Mouse (Mus musculus) layer of hippocampus, postnatal 25 days (tissue): Measurements from ENCODE around the gene Psmc6. TPM values are rescaled to one million over a fixed set of nuclear protein-coding genes. Genes with fewer than 3 reads are reported as not detected.

Experiments used
- DNase-seq, 2 experiments: peaks; one replicate each; pipeline ENCODE4 v3.0.0; 2022; ENCODE audit warnings: mixed read lengths in 2 of 2, low spot score in 1 of 2; ENCODE audit errors: extremely low spot score in 1 of 2
- total RNA-seq, 2 experiments: library from RNA; stranded (reverse); gene quantifications; 2 replicates each; pipeline ENCODE4 v1.2.3; 2021

Psmc6 gene
- 10 to 100 TPM; 94.3 to 95.2 TPM for total RNA-seq

DNA sequence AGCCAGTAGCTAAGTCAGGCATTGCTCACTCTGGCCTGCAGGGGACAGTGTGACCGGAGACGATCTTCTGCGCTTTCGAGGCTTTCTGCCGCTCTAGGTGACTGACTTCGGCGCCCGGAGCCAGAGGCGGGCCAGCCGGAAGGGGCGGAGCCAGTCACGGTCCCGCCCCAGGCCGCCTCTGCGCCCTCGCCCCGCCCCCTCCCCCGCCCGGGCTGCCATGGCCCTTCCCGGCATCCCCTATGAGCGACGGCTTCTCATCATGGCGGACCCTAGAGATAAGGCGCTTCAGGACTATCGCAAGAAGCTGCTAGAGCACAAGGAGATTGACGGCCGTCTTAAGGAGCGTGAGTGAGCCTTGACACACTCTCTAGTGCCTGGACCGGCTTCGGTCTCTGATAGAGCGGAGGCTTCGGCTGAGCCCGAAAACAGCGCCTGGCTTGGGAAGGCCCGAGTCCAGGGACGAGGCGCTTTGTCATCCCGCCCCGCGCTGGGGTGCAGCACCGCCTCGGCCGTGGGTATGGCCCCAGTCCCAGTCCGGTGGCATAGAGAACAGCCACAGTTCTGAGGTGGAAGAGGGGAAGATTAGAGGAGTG, at the start of gene Psmc6:
TSS of gene Psmc6 (plus strand) at position 200 of the 593 bp plus-strand sequence.
- DNase-seq = peak; percentile 72 to 74

DNA sequence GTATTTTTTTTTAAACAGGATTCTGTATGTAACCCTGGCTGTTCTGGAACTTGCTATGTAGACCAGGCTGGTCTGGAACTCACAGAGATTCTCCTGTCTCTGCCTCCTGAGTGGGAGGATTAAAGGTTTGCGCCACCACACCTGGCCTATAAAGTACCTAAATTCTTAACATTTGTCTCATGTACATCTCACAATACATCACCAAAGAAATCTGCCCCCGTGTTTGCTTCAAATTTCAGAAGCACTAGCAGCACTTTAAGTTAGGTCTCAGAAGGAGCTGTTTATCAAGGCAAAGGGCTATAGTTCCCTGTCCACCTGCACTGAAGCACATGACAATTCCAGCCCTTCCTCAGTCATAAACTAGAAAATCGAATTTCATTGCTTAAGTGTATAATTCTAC, 47.5 kb upstream of the Psmc6 start:
- no peak for DNase-seq

- no peak for DNase-seq
These were observed 38.0 kb upstream of the Psmc6 start for GRCm38 (mm10) chr14:45291608-45292007.

- DNase-seq = no peak
These were observed 25.6 kb upstream of the Psmc6 start for GRCm38 (mm10) chr14:45303939-45304338.

GRCm38 (mm10) chr14:45304389-45304788, 25.2 kb upstream of the Psmc6 start:
- no peak for DNase-seq

DNA sequence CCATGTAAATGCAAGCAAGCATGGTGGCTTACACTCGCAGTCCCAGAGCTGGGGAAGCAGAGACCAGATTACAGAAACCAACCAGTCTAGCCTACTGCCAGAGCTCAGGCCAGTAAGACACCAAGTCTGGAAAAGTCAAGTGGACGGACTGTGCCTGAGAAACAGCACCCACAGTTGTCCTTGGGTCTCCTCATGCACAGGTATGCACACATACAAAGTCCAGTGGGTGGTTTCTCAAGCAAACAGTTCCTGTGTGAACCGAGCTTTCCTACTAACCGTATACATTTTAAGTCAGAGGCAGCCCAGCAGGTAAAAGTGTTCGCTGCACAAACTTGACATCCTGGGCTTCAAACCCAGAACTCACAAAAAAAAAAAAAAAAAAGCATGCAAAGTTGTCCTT, 23.7 kb upstream of the Psmc6 start:
- DNase-seq = no peak

DNA sequence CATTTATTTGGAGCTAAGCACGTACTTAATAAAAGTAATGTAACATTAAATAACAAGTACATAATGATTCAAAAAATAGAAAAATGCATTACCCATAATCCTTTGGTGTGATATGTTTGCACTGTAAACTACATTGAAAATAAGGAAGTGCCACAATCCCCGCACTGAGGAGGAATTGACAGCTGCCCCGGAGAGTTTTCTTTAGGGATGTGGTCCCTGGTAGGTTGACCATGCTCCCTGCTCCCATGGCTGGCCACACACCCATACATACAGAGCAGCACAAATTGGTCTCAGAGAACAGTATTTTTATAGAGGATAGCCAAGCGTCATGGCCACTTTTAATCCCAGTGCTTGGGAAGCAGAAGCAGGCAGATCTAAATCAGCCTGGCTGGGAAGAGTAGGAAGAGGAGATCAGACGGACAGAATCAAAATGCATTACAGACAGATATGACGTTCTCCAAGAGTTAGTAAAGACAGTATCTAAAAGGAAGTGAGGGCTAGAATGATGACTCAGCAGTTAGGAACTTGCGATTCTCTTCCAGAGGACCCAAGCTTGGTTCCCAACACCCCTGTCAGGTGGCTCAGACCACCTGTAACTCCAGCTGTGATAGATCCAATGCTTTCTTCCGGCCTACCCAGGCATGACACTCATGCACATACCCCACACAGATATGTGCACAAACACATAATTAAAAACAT, 21.8 kb upstream of the Psmc6 start:
- DNase-seq = no peak

DNA sequence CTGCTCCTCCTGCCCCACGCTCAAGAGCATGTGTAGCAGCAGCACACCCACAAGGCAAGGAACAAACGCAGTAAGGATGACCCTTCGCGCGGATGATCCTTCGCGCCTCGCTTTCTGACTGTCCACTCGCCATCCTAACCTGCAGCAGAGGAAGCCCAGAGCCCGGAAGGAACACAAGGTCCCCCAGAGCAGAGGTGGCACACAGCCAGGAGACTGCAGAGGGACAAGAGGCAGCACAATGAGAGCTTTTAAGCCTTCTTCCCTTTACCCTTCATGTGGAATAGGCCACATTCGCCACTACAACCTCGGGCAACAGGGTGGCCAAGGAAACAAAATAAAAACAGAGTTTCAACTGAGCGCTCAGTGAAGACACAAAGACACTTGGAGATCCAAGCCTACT, 19.9 kb upstream of the Psmc6 start:
- peak in 1 of 2 experiments; percentile 13 for DNase-seq

DNA sequence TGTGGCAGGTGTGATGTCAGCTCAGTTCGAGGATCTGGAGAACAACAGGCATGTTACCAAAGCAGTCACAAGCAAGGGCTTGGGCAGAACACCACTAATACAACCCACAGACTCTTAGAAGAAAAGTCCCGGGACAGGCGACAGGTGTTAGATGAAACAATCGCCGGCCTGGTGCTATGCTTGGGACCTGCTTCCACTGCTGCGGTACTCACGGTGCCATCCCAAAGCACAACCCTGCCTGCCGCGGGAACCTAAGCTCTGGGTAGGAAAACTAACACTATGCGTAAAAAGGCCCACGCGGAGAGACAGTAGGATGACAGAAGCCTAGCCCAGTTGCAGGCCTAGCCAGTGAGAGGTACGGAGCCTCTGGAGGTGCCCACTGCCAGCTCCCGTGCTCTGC, 19.5 kb upstream of the Psmc6 start:
- DNase-seq = no peak

DNA sequence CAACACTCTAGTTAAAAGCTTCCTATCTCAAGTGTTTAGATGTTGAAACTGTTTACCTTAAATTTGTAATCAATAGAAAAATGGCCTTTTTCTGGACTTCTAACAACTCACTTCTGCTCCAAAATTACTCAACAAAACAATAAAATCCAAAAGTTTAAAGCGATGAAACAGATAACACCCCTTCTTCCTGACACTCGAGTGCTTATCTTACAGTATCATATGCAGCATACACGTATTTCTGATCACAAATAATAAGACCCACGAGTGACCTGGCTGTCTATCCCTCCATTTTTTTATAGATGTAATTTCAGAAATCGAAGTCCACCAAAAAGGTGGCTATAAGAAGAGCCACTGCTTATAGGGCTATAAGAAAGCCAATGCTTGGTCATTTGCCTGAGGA, 12.7 kb upstream of the Psmc6 start:
- no peak for DNase-seq

DNA sequence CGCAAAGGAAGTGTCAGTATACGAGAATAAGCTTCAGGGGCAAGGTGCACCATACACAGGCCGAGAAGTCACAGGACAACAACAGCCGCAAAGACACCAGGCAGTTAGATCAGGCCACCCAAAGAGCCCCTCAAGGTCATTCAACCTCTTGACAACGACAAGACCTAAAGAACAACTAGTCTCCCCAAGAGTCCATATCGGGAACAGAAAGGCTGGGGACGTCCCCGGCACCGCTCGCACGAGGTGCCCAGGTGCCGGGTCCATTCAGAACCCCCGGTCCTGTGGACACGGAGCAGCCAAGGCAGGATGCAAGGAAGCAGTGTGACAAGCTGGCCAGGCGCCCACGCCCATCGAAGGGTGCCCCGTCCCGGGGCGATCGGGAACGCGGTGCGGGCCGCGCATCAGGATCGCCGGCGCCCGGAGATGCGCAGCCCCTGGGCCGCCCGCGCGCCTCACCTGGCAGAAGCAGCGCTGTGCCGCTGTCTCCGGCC, 11.6 kb upstream of the Psmc6 start:
- no peak for DNase-seq

GRCm38 (mm10) chr14:45318426-45319236, 11.0 kb upstream of the Psmc6 start, which contains the start of gene Ero1l:
TSS of gene Ero1l (minus strand) at chr14:45318771.
- DNase-seq = peak; percentile 67 to 80

DNA sequence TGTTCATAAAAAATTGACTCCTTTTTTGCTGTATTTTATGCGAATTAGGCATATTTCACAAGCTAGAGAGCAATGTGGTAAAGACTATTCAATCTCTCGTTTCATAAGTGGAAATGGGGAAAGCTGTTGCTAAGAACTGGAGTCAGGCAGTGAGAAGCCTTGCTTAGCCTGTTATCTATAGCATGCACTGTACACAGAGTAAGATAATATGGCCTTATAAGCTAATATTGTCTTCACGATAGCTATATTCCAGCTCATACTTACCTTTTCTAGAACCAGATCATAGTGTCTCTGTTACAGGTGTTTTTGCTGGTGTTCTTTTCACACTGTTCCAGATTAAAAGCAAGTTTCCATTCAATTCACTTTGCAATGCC, 10.4 kb upstream of the Psmc6 start:
- no peak for DNase-seq

DNA sequence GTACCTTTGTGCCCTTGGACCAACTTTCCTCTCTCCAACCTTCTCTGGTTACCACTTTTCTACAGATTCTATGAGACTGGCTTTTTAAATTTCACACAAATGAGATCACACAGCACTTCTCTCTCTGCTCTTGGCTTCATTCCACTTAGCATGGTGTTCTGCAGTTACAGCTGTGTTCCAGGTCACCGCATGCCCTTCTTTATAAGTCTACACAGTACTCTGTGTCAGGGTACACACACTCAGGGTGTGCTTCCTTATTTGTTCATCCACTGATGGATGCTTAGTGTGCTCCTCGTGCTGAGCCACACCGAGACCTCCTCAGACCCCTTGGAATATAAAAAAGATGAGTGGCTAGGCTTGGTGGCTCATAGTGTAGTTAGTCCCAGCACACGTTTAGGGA, 9.5 kb upstream of the Psmc6 start:
- no peak for DNase-seq

DNA sequence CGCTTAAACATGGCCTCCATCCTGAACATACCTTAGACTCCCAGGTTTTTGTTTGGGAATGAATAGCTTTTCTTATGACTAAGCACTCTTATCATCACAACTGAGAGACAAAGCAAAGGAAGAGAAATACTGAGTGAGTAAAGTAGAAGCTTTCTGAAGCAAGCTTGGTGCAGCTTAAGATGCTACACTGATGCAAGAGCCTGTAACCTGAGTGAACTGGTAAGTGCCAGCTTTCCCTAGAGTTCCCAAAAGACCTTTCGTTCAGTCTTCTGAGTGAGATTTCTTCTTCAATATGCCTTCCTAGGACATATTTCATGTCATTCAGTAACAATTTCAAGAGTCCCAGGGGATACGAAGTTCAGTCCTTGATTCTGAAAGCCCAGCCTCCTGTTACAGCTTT, 8.5 kb upstream of the Psmc6 start:
- DNase-seq = no peak

DNA sequence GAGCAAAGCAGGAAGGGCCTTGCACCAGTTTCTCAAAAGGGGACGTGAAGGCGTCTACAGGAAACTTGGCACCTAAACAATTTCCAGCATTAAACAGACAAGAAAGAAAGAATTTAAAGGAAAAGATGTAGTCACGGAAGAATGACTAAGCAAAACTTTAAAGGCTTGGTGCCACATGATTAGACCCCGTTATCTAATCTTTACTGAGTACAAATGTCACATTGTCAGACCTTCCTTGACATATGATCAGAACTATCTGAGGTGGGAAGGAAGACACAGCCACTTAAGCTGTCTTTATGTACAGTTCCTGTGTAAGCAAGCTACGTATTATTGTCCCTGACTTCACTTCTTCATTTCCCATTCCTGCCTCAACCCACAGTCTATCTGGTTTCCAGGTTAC, 8.0 kb upstream of the Psmc6 start:
- no peak for DNase-seq

DNA sequence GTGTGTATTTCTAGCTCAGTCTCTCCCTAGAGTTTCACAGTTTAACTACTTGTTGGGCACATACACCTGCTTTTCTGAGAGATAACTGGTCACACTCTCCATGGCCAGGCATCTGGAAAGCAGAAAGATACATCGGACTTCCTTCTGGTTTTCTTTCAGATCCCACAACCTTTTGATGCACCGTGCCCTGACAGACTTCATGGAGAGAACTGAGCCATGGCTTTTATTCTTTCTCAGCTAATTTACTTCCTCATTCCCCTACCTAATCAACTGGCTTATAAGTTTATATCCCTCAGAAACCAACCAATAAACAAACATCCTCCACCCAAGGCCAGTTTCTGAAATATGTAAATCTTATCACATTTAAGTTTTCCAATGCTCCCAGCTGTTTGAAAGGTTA, 7.1 kb upstream of the Psmc6 start:
- DNase-seq = no peak

DNA sequence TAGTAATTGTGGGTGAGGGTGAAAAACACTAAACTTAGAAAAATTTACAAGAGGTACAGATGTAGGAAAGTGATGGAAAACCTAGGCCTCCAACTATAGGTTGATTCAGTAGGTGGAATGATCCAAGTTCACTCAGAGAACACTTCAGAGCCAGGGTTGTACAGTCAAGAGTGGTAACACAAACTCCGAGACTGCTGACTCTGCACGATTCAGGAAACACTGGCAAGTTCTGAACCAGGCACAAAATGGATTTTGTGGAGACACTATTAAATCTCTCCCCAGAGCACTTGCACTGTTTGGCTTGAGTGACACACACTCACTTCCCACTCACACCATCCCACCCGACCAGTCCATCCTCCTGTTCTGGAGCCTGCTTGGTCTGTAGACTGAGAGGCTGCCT, 6.3 kb upstream of the Psmc6 start:
- DNase-seq = no peak

GRCm38 (mm10) chr14:45325471-45325870, 4.1 kb upstream of the Psmc6 start:
- no peak for DNase-seq

DNA sequence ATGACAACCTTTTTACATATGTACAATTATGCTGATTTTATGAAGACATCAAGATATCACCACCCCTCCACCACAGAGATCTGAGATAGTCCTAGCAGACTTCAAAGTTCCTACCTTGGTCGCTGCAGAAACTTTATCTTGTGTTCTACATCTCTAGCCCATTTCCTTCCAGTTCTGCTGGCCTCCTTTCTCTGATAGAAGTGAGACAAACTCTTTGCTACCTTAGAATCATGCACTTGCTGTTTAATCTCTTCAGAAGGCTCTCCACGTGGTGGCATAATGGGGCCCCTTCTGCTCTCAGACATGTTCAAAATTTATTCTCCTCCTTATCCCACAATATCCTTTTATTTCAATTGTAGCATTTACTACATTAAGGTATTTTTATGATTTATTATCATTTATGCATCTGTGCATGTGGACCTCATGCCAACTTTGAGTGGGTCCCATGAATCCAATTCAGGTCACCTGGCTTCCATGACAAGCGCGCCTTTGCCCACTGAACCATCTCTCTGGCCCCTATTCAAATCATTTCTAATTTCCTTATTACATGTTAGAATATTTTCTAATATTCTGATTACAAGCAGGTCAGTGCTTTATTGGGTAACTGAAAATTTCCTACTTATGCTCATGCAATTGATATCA, 1.4 kb upstream of the Psmc6 start:
- no peak for DNase-seq

- DNase-seq = no peak
These were observed 485 bp upstream of the Psmc6 start for GRCm38 (mm10) chr14:45329018-45329588.
